Mouse (Mus musculus) megakaryocyte, embryonic 14.5 days (primary cell): ENCODE results near the gene Cdc42se1.

ENCODE experiments used
- FLI1 ChIP-seq: IDR thresholded peaks from 2 replicates; pipeline ENCODE4 v1.6.1; 2012; ENCODE audit warnings: low read length, inconsistent platforms, mixed read lengths
- GATA1 ChIP-seq: IDR thresholded peaks from 3 replicates; pipeline ENCODE4 v1.6.1; 2012; ENCODE audit warnings: mixed read lengths, low read length, inconsistent platforms, borderline replicate concordance

DNA sequence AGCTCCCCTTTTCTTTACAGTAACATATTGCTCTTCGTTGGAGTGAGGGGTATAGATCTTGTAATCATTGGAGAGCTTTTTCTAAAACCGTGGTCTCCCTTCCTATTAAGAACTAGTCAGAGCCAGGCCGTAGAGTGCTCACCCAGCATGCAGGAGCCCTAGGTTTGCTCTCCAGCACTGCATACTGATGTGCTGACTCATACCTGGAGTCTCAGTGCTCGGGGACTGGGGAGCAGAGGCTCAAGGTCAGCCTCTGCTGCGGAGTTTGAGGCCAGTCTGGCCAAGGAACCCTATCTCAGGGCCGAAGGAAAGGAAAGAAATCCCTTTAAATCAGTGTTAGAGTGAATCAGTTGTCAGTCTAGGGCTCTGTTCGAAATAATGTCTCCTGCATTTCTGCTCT, 4.2 kb downstream of the Cdc42se1 start:
- no peak for TF ChIP-seq FLI1
- TF ChIP-seq GATA1, result no peak
